Mouse (Mus musculus): ENCODE measurements around the gene Ift80.

GRCm38 (mm10) chr3:68869691-68870567 is 134.4 kb downstream of the Ift80 start:
- TF ChIP-seq GATA1 (IDR thresholded peaks at IDR 0.05; ENCODE audit: low read length) (no peak), TAL1 (IDR thresholded peaks at IDR 0.05; ENCODE audit: low read length) (no peak)

Data from erythroblast, embryonic 14.5 days (primary cell).